Mouse (Mus musculus): ENCODE results near the gene Oxgr1.

GRCm38 (mm10) chr14:120005153-120005552, 37.1 kb downstream of the Oxgr1 start:
- TF ChIP-seq POLR2A (IDR thresholded peaks at IDR 0.05; ENCODE audit: control insufficient read depth, low read depth, low read length) = no peak
- no peak for TF ChIP-seq CTCF (IDR thresholded peaks at IDR 0.05; ENCODE audit: control insufficient read depth, insufficient read depth, insufficient replicate concordance, low read depth, low read length)
